Mouse (Mus musculus): ENCODE measurements around the gene Pard6b.

The Pard6b gene

DNA sequence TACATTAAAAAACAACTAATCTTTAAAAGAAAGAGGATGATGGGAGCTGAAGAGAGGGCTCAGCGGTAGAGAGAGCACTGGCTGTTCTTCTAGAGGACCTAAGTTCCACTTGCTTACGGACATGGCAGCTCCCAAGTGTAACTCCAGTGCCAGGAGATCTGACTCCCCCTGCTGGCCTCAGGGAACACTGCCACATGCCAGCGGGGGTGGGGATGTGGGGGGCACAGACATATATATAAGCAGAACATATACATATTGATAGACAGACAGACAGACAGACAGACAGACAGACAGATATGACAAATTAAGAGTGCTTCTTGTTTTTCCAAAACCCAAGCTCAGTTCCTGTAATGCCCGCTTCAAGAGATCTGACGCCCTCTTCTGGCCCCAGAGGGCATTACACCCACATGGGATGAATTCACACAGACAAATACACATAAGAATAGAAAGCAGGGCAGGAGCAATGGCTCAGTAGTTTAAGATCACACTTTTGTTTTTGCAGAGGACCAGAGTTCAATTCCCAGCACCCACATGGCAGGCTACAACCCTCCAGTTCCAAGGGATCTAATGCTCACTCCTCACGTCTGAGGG is 21.5 kb upstream of the Pard6b start:
- DNase-seq (ENCODE audit: low read depth, low spot score), result no peak

DNA sequence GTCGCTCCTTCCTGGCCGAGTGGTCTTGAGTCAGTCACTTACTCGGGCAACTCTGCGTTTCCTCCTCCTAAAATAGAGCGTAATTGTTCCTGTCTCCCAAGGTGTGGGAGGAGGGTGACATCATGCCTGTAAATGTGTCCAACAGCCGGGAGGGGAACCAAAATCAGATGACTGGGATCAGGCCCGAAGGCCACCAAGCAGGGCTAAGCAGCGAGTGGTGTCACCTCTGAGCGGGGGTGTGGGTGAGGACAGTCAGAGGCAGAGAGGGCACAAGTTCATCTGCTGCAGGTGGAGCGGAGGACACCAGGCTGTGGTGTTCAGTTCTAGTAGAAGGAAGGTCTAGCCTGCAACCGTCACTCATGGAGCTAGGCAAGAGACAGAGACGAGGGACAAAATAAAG is 17.1 kb upstream of the Pard6b start:
- no peak for DNase-seq (ENCODE audit: low read depth, low spot score)

DNA sequence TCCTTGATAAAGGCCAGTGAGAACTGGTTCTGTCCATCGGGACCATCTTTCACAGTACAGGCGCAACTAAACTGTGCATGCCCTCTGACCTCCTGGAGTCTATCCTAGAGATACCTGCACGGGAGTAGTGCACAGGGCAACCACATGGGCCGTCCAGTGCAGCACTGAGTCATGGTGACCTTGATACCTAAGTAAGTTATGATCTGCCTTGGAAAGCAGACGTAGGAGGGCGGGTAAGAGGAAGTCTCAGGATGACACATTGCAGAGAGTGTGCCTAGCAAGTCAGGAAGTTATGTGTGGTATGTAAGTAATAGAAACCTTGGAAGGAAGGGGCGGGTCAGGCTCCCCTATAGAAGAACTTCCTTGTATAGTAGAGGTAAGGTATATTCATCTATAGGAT is 15.3 kb upstream of the Pard6b start:
- DNase-seq (ENCODE audit: low read depth, low spot score), result no peak

GRCm38 (mm10) chr2:168066783-168067182 is 14.0 kb upstream of the Pard6b start:
- no peak for DNase-seq (ENCODE audit: low read depth, low spot score)

GRCm38 (mm10) chr2:168070425-168070824 is 10.4 kb upstream of the Pard6b start:
- DNase-seq (ENCODE audit: low read depth, low spot score), result no peak

DNA sequence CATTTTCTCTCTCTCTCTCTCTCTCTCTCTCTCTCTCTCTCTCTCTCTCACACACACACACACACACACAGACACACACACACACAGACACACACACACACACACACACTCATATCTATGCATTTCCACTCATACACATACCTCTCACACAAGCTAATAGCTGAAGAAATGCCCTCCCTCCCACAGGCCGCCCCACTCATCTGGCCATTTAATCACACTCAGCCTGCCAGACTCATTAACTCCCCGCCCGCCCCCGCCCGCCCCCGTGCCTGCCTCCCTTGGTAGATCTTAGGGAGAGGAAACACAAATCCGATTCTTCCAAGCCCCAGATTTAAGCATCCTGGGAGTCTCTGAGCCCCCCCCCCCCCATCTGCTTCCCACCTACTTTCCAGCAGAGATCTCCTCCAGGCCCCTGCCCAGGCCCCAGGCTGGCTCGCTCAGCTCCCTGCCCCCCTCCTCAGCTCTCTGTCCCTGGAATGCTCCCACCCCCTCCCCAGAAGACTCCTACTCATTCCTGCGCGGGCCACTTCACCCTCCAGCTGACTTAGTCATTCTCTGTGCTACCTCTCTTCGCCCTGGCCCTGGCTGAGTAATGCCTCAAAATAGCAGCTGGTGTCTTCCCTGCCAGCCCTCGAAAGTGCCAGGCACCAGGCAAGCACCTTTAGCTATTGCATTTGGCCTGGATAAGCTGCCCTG is 8.2 kb upstream of the Pard6b start:
- no peak for DNase-seq (ENCODE audit: low read depth, low spot score)

DNA sequence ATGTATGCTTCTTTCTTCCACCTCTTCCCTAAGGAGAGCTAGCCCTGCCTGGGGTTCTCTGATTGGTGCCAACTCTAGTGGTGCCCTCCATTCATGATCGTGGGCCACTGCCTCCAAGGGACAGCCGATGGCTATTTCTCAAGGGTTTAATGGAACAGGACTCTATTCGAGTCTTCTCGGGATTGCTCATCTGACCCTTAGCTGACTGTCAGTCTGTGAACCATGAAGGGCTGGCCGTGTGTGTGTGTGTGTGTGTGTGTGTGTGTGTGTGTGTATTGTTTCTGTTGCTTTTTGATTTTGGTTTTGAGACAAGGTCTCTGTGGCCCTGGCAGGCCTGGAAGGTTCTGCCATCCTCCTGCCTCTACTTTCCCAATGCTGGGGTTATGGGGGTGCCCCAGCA is 7.1 kb upstream of the Pard6b start:
- no peak for DNase-seq (ENCODE audit: low read depth, low spot score)

- no peak for DNase-seq (ENCODE audit: low read depth, low spot score)
Observed at GRCm38 (mm10) chr2:168074457-168074856, 6.3 kb upstream of the Pard6b start.

DNA sequence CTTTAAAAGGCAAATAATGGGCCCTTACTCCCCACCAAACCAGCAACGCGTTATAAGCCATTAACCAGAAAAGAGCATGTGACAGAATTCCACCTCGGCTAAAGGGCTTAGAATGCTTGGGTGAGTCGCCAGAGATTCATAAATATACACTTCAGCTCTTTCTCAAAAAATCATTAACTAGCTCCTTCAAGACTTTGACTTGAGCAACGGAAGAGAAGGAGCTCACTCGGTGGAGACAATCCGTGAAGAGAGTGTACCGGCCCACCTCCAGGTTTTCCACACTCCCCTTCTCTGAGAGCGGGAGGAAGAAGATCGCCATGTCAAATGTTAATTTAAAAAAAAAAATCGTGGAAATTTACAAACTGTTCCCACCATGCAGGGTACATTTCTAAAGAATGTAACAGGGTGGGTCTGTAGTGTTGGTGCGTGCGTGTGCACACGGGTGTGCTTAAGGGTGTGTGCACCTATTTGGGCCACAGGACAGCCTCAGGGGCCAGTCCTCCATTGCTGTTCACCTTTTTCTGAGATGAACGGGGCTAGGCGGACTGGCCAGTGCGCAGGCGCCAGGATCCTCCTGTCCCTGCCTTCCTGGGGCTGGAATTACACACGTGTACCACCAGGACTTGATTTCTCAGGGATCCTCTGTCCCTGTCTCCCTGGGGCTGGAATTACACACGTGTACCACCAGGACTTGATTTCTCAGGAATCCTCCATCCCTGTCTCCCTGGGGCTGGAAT is 3.8 kb upstream of the Pard6b start:
- no peak for DNase-seq (ENCODE audit: low read depth, low spot score)

GRCm38 (mm10) chr2:168078107-168078830 is 2.5 kb upstream of the Pard6b start:
- no peak for DNase-seq (ENCODE audit: low read depth, low spot score)

- no peak for DNase-seq (ENCODE audit: low read depth, low spot score)
Observed at GRCm38 (mm10) chr2:168081299-168081932, 612 bp downstream of the Pard6b start.

DNA sequence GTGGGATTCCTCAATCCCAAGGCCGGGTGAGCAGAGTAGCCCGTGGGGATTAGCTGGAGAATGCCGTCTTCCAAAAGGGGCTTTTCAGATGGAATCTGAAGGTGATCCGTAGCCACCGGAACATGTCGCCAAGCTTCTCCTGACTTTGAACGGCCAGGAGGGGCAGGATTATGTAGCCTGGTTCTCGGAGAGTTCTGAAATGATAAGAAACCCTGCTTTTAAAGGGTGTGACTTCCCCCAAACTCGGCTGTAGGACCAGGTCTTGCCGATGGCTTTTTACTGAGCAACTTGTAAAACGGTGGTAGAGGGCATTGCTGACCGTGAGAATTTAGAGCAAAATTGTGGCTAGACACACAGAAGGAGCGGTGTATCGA is 1.1 kb downstream of the Pard6b start:
- DNase-seq (ENCODE audit: low read depth, low spot score), result peak; percentile 13

DNA sequence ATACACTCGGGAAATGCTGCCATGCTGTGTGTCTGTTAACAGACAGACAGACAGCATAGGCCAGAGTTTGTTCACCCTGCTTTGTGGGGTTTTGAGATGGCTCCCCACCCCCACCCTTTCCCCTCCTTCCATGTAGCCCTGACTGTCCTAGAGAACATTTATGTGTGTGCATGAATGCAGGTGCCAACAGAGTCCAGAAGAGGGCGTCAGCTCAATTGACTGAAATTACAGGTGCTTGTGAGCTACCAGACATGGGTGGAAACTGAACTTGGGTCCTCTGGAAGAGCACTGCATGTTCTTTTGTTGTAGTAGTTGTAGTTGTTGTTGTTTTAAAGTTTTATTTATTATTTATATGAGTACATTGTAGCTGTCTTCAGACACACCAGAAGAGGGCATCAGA is 2.8 kb downstream of the Pard6b start:
- peak; percentile 18 for DNase-seq (ENCODE audit: low read depth, low spot score)

- no peak for DNase-seq (ENCODE audit: low read depth, low spot score)
Observed at GRCm38 (mm10) chr2:168084228-168084627, 3.4 kb downstream of the Pard6b start.

DNA sequence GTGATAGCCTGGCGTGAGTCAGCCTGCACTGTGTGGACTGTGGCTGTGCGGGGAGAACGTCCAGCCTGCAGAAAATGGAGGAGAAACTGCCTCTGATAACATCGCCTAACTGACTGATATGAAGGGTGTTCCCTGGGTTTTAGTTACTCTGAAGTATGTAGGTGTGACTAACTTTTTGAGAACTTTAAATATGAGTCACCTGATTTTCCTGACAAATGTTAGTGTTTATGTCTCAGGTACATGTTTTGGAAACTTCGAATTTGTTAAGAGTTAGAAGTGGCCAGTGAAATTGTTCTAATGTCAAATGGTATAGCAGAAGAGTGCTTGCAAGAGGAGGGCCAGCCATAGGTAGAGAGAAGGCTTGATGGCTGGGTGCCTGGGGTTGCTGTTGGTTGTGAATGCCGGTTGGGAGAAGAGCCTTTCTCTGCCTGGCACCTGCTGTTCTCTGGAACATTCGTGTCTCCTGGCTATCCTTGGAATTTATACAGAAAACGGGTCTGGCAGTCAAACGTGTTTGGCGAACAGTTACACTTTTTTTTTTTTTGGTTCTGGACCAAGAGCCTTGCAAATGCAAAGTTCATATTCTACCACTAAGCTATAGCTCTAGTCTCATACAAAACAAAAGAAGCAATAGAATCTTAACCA is 4.9 kb downstream of the Pard6b start:
- no peak for DNase-seq (ENCODE audit: low read depth, low spot score)

GRCm38 (mm10) chr2:168086318-168086717 is 5.5 kb downstream of the Pard6b start:
- no peak for DNase-seq (ENCODE audit: low read depth, low spot score)

GRCm38 (mm10) chr2:168086839-168087238 is 6.0 kb downstream of the Pard6b start:
- DNase-seq (ENCODE audit: low read depth, low spot score), result no peak

- no peak for DNase-seq (ENCODE audit: low read depth, low spot score)
Observed at GRCm38 (mm10) chr2:168091560-168091959, 10.8 kb downstream of the Pard6b start.

GRCm38 (mm10) chr2:168093077-168093476 is 12.3 kb downstream of the Pard6b start:
- no peak for DNase-seq (ENCODE audit: low read depth, low spot score)

GRCm38 (mm10) chr2:168095077-168095476 is 14.3 kb downstream of the Pard6b start:
- no peak for DNase-seq (ENCODE audit: low read depth, low spot score)

DNA sequence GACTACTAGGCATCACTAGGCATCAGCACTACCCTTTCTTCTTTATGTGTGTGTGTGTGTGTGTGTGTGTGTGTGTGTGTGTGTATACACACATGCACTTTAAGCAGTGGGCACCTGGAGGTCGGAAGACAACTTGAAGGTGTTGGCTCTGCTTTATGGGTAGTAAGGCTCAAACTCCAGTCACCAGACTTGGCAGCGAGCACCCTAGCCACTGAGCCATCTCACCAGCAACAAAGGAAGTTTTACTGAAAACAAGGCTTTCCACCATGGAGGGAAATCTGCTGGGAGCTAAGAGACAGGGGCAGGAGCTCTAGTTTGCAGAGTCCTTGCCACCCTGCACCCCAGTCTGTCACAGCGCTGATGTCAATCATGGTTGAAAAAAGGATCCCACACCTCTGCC is 15.7 kb downstream of the Pard6b start:
- DNase-seq (ENCODE audit: low read depth, low spot score), result no peak

Measured in CD4-positive helper T cell, adult 2 months (primary cell).